Mouse (Mus musculus) heart, adult 2 months (tissue): ENCODE results near the gene Rasl11a. TPM values are rescaled to one million over a fixed set of nuclear protein-coding genes. Genes with fewer than 3 reads are reported as not detected.
A peak's percentile ranks its signal among the peaks of the same experiment; 100 is the strongest.

Experiments used
- DNase-seq, 2 experiments: peaks; one replicate each; pipeline ENCODE4 v3.0.0; 2021
- H3K27ac ChIP-seq: fragments of 200-600 bp; 2 replicates; pipeline ENCODE4 v1.8.1; 2022
- H3K27me3 ChIP-seq: fragments of 200-500 bp; 2 replicates; pipeline ENCODE4 v1.6.1; 2012; ENCODE audit warnings: mild to moderate bottlenecking, low read length, inconsistent platforms, mixed read lengths; ENCODE audit not compliant: control insufficient read depth, insufficient read depth
- H3K36me3 ChIP-seq: fragments of 200-500 bp; 2 replicates; pipeline ENCODE4 v1.6.1; 2012; ENCODE audit warnings: low read length, inconsistent platforms; ENCODE audit not compliant: control insufficient read depth, insufficient read depth
- H3K4me1 ChIP-seq: fragments of 200-500 bp; 2 replicates; pipeline ENCODE4 v1.6.1; 2011; ENCODE audit warnings: low read length; ENCODE audit not compliant: control insufficient read depth, insufficient read depth
- H3K4me3 ChIP-seq: fragments of 200-600 bp; 2 replicates; pipeline ENCODE4 v1.8.1; 2022
- H3K79me2 ChIP-seq: fragments of 200-500 bp; replicated peaks from 2 replicates; pipeline ENCODE4 v1.6.1; 2012; ENCODE audit warnings: mild to moderate bottlenecking, inconsistent platforms, low read length, moderate library complexity, mixed read lengths; ENCODE audit not compliant: control insufficient read depth, insufficient read depth
- H3K9ac ChIP-seq: fragments of 200-500 bp; 2 replicates; pipeline ENCODE4 v1.6.1; 2012; ENCODE audit warnings: low read depth, mild to moderate bottlenecking, control low read depth, inconsistent platforms, low read length, mixed read lengths
- CTCF ChIP-seq: fragments of 200-600 bp; IDR thresholded peaks from 2 replicates; pipeline ENCODE4 v1.8.1; 2022; ENCODE audit warnings: antibody characterized with exemption, mild to moderate bottlenecking, moderate library complexity
- EP300 ChIP-seq: fragments of 200-500 bp; IDR thresholded peaks from 2 replicates; pipeline ENCODE4 v1.6.1; 2011; ENCODE audit warnings: low read depth, low read length, control low read depth; ENCODE audit not compliant: insufficient read depth
- POLR2A ChIP-seq: fragments of 200-500 bp; IDR thresholded peaks from 2 replicates; pipeline ENCODE4 v1.6.1; 2011; ENCODE audit warnings: mild to moderate bottlenecking, low read depth, low read length, control low read depth; ENCODE audit not compliant: insufficient read depth
- WGBS: fragments of 180-500 bp; shearing (Covaris S2); methylation state at CpG from one replicate; pipeline ENCODE4 v1.1.7; 2018; 5-methylcytosine and 5-hydroxymethylcytosine counted together
- intact Hi-C: fragments of 180-260 bp; cut with DNase I; formaldehyde crosslinking; loops from one replicate; pipeline ENCODE4 v1.15.1; 2025
- long read RNA-seq: library from polyadenylated mRNA; stranded (forward); transcript quantifications from one replicate; pipeline ENCODE4 v2.0.0, GENCODE M21; 2021
- polyA plus RNA-seq: library from polyadenylated mRNA; depleted of rRNA; stranded (reverse); fragments of >200 nt; gene quantifications from 2 replicates; pipeline ENCODE4 v1.2.3, GENCODE M21; 2012; rRNA removed
- total RNA-seq, 2 experiments: library from RNA; stranded (reverse); gene quantifications; 2 replicates each; pipeline ENCODE4 v1.2.3; 2021

The Rasl11a gene
- total RNA-seq (1 to 10 TPM; 1.8 to 3.7 TPM), polyA plus RNA-seq (2.7 and 2.9 TPM in 2 replicates)
- long read RNA-seq, transcript Rasl11a-201 (4 exons, 1,126 nt) = major isoform, 6 of 6 reads
- long read RNA-seq, partial matches to known transcripts = 0 of 6 reads
- long read RNA-seq, other reads (novel, unspliced or antisense) = 0 of 6 reads

- Histone ChIP-seq H3K9ac (peak within 1 kb of the TSS; percentile 67), H3K27me3 (no peaks in the 10 kb centered on the region), H3K4me3 (peak within 1 kb of the TSS; percentile 58), H3K4me1 (peaks cover 5% of the 10 kb centered on the region), H3K79me2 (no peaks in the 10 kb centered on the region), H3K36me3 (no peaks in the 10 kb centered on the region), H3K27ac (peak within 1 kb of the TSS; percentile 75)
- intact Hi-C loops = loop anchor here (1.0 to 10.0 kb wide), 4 partner anchors 12 to 138 kb away; partner anchors contain the start of gene Mtif3
- DNase-seq = peak; percentile 92 to 93
- TF ChIP-seq CTCF (peak; percentile 62), POLR2A (peak; percentile 82), EP300 (0 out of 2 replicates have a peak, but pooled peaks have one; percentile 17)
- under 1% methylated on average over 40 of the region's 40 CpGs for WGBS
These were observed at the start of gene Rasl11a for GRCm38 (mm10) chr5:146844945-146845365. Gene Rasl11a, plus strand, starts transcription at chr5:146845071.

- 76% methylated on average over 13 of the region's 13 CpGs for WGBS
- H3K27ac ChIP-seq = no peak overlapping the region
- H3K79me2 ChIP-seq = peaks cover 1% of the 10 kb centered on the region
- TF ChIP-seq EP300 = no peak
- no peak for TF ChIP-seq POLR2A
- TF ChIP-seq CTCF = no peak
- no peak overlapping the region for H3K9ac ChIP-seq
- intact Hi-C loops = loop anchor here (2.0 kb wide), 2 partner anchors 25 to 37 kb away; partner anchors contain the start of gene Rpl21
- H3K4me1 ChIP-seq = peaks cover 10% of the 10 kb centered on the region
- H3K27me3 ChIP-seq = no peaks in the 10 kb centered on the region
- no peaks in the 10 kb centered on the region for H3K36me3 ChIP-seq
- no peak for DNase-seq
- no peak overlapping the region for H3K4me3 ChIP-seq
These were observed 49.1 kb upstream of the Rasl11a start for GRCm38 (mm10) chr5:146795728-146796127.

- Histone ChIP-seq H3K79me2 (no peaks in the 10 kb centered on the region), H3K4me1 (no peaks in the 10 kb centered on the region), H3K4me3 (no peak overlapping the region), H3K36me3 (no peaks in the 10 kb centered on the region), H3K9ac (no peak overlapping the region), H3K27me3 (no peaks in the 10 kb centered on the region), H3K27ac (no peak overlapping the region)
- WGBS = 48% methylated on average over 9 of the region's 9 CpGs
- no peak for DNase-seq
- intact Hi-C loops = no loop called here
- TF ChIP-seq CTCF (no peak), EP300 (no peak), POLR2A (no peak)
These were observed 46.8 kb upstream of the Rasl11a start for GRCm38 (mm10) chr5:146798031-146798430.

- WGBS = 71% methylated on average over 8 of the region's 8 CpGs
- Histone ChIP-seq H3K79me2 (no peaks in the 10 kb centered on the region), H3K27me3 (no peaks in the 10 kb centered on the region), H3K27ac (no peak overlapping the region), H3K36me3 (no peaks in the 10 kb centered on the region), H3K4me1 (no peaks in the 10 kb centered on the region), H3K9ac (no peak overlapping the region), H3K4me3 (no peak overlapping the region)
- intact Hi-C loops = no loop called here
- peak in 1 of 2 experiments; percentile 11 for DNase-seq
- TF ChIP-seq POLR2A = no peak
- TF ChIP-seq CTCF = no peak
- no peak for TF ChIP-seq EP300
These were observed 38.9 kb upstream of the Rasl11a start for GRCm38 (mm10) chr5:146806004-146806430.

GRCm38 (mm10) chr5:146809951-146810350 is 34.9 kb upstream of the Rasl11a start:
- DNase-seq = no peak
- Histone ChIP-seq H3K4me1 (no peaks in the 10 kb centered on the region), H3K4me3 (no peak overlapping the region), H3K27me3 (no peaks in the 10 kb centered on the region), H3K27ac (no peak overlapping the region), H3K79me2 (no peaks in the 10 kb centered on the region), H3K36me3 (no peaks in the 10 kb centered on the region), H3K9ac (no peak overlapping the region)
- 66% methylated on average over 5 of the region's 5 CpGs for WGBS
- TF ChIP-seq POLR2A = no peak
- no peak for TF ChIP-seq CTCF
- no peak for TF ChIP-seq EP300
- intact Hi-C loops = no loop called here

- no peaks in the 10 kb centered on the region for H3K79me2 ChIP-seq
- no peak for TF ChIP-seq EP300
- no peak for TF ChIP-seq CTCF
- no peak for TF ChIP-seq POLR2A
- no peaks in the 10 kb centered on the region for H3K4me1 ChIP-seq
- intact Hi-C loops = no loop called here
- H3K36me3 ChIP-seq = no peaks in the 10 kb centered on the region
- DNase-seq = no peak
- H3K9ac ChIP-seq = no peak overlapping the region
- 79% methylated on average over 5 of the region's 5 CpGs for WGBS
- no peak overlapping the region for H3K4me3 ChIP-seq
- no peak overlapping the region for H3K27ac ChIP-seq
- H3K27me3 ChIP-seq = no peaks in the 10 kb centered on the region
These were observed 32.0 kb upstream of the Rasl11a start for GRCm38 (mm10) chr5:146812866-146813265.
